Mouse (Mus musculus) liver, adult 2 months (tissue): ENCODE results near the gene Tecpr2.

ENCODE experiments used
- CTCF ChIP-seq: fragments of 200-500 bp; IDR thresholded peaks from 2 replicates; pipeline ENCODE4 v1.5.1; 2011; ENCODE audit warnings: low read depth, low read length, control low read depth
- POLR2A ChIP-seq: fragments of 200-500 bp; IDR thresholded peaks from 2 replicates; pipeline ENCODE4 v1.6.1; 2011; ENCODE audit warnings: low read length, control low read depth; ENCODE audit not compliant: insufficient read depth; ENCODE audit errors: extremely low read depth

- TF ChIP-seq CTCF (no peak), POLR2A (no peak)
Measured at GRCm38 (mm10) chr12:110998092-110998491, 109.0 kb downstream of the Tecpr2 start.
